Mouse (Mus musculus) liver, embryonic 14.5 days (tissue): ENCODE measurements at regions not wholly inside any gene's neighbourhood (a gene's known extent, or its start where the extent isn't known, plus 50 kb on each side); places are given as distances from the start of the nearest gene placed in this dataset.

Experiments used
- CTCF ChIP-seq: IDR thresholded peaks from 2 replicates; pipeline ENCODE4 v1.5.1; 2016; ENCODE audit warnings: antibody characterized with exemption, low read depth, control low read depth
- EP300 ChIP-seq: IDR thresholded peaks from 2 replicates; pipeline ENCODE4 v1.6.1; 2016; ENCODE audit warnings: antibody characterized with exemption, low read depth

DNA sequence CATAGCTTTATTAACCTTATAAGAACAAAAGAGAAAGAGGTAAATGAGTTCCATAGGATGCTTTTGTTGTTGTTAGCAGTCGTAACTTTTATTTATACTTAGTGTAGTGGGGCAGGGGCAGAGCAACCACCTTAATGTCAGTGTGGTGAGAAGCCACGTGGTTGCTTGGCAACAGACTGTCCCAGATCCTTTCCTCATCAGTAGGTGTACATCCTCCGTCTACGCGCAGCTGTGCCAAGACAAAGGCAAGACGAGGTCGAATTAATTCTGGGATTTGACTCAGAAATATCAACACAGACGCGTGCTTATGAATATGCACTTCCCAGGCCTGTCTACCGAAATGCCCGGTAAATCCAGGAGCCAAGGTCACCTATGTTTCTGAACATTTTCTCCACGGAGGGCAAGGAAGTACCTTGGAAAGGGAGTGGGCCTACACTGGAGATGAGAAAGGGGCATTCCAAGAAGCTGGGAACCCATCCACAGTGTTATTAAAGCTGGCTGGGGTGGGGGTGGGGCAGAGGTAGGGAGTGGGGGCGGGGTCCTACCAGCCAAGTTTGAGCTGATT, 58.4 kb upstream of the Iqsec3 start:
- TF ChIP-seq EP300 (no peak), CTCF (no peak)
